Mouse (Mus musculus): Measurements from ENCODE around the gene Ppt1. TPM values are rescaled to one million over a fixed set of nuclear protein-coding genes. Genes with fewer than 3 reads are reported as not detected.
"Not testable (repeated sequence)": the region's sequence is repeated elsewhere in the genome, so short reads cannot be mapped to it uniquely, and the experiment has no call there.

Gene Ppt1
- 118 and 131 TPM in 2 replicates for polyA plus RNA-seq (2015; fragmentation: Nextera tagmentation; extraction: Ambion mirVana)

DNA sequence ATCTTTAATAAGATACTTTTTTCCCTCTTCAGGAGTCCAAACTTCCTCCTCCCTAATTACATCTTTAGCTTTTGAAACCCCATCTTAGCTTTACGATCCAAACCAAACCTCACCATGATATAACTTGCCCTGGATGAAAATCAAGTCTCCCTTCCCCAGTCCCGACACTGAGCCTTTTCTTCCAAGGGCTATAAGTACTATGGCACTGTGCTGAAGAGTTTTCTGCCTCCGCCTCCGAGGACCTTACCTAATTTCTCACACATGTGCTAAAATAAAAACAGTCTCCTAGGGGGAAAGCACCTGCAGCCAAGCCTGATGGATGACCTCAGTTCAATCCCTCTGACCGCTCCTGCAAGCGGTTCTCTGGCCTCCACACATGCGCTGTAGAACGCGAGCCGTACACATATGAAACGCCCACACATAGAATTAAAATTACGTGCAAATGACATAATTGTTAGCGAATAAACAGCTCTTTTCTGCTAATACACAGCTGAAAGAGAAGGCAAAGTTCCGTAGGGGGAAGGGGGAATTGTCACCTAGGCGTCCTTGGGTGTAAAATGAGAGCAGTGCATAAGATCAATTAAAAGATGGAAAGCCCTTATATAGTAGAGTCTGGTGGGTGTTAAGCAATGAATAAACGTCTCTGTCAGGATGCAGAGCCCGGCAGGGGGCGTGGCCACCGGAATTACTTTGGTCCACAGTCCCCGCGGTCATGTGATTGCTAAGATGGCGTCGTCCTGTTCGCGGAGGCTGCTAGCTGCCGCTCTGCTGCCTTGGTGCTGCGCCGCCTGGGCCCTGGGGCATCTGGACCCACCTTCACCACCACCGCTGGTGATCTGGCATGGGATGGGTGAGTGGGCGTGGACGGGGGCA is at the start of gene Ppt1:
Gene Ppt1, plus strand, starts transcription at position 713 of the 873 bp plus-strand sequence.
- DNase-seq (ENCODE audit: low spot score): peak; percentile 91

DNA sequence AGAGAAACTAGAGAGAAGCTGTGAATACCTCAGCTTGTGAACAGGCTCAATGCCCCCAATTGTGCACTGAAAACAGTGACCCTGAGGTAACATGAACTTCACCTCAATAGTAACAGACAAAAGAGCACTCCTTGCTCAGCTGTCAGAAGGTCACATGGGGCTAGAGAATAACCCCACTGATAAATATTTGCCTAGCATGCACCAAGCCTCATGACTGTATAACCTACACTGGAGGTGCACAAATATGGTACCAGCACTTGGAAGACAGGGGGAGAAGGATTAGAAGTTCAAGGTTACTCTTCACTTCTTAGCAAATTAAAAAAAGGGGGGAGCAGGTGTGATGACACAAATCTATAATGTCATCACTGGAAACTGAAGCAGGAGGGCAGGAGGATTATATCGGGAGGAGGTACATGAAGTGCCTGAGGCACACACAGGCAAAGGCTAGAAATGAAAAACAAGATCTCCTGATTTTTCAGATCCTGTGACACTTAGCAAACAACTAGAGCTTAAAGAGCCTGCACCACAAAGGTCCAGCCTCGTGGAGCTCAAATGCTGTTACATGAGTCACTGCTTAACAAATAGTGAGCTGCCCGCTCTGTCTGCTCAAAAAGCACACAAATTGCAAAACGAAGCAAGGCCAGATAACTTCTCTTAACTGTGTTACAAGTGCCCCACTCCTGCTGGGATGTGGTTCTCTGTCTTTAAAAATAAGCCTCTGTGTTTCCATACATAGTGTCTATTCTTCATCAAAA is 46.5 kb upstream of the Ppt1 start:
- no peak for DNase-seq (ENCODE audit: low spot score)

- peak; percentile 85 for DNase-seq (ENCODE audit: low spot score)
Observed at GRCm38 (mm10) chr4:122808108-122808507, 27.9 kb upstream of the Ppt1 start.

- DNase-seq (ENCODE audit: low spot score): no peak
Observed at GRCm38 (mm10) chr4:122811180-122811579, 24.9 kb upstream of the Ppt1 start.

GRCm38 (mm10) chr4:122811824-122812223 is 24.2 kb upstream of the Ppt1 start:
- DNase-seq (ENCODE audit: low spot score): no peak

GRCm38 (mm10) chr4:122816202-122816601 is 19.8 kb upstream of the Ppt1 start:
- no peak for DNase-seq (ENCODE audit: low spot score)

DNA sequence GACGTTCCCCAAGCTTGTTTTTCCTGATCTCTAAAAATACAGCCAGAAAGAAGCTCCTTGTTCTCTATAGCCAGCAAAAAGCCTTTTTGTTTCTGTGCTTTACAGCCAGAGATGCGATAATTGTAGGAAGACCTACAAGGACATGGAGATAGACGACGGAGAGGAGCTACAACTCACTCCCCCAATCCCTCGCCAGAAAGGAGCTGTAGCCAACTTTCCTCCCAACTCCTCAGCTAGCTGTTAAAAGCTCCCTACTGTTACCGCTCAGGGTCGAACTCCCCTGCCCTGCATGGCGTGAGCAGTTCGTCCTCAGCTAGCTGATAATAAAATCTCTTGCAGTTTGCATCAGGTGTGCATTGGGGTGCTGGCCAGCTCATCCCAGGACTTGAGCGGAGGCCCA is 15.1 kb upstream of the Ppt1 start:
- DNase-seq (ENCODE audit: low spot score): not testable (repeated sequence)

DNA sequence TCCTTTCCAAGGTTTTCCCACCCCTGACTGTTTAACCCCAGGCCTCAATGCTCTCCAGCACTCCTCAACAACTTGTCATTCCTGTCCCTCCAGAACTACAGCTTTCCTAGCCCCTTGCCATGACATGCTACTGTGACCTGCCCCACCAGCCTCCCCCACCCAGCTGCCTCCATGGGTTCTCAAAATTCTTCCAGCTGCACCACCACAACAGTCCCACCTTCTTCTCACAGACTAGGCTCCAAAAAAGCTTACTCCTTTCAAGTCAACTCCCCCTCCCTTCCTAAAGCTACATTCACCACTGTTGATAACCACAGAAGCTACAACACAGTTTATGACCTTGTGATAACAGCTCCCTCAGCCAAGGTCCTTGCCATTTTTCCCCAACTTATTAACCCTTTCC is 8.4 kb upstream of the Ppt1 start:
- peak; percentile 66 for DNase-seq (ENCODE audit: low spot score)

- no peak for DNase-seq (ENCODE audit: low spot score)
Observed at GRCm38 (mm10) chr4:122829339-122829738, 6.7 kb upstream of the Ppt1 start.

- no peak for DNase-seq (ENCODE audit: low spot score)
Observed at GRCm38 (mm10) chr4:122831888-122832287, 4.2 kb upstream of the Ppt1 start.

DNA sequence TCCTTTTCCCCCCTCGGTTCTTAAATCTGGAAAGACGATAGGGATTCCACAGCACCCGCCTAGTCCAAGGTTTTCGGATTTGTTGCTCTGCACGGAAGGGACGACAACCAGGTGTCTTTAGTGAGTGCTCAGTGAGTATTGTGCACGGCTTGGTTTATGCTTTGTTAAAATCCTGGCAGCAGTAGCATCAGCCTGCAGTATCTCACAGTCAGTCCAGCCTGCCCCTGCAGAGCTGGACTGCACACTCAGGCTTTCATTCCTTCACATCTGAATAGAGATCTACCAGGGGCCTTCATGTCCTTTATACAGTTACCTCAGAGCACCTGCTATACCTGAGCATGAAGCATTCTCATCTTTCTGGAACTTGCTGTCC is 347 bp downstream of the Ppt1 start:
- DNase-seq (ENCODE audit: low spot score): no peak

DNA sequence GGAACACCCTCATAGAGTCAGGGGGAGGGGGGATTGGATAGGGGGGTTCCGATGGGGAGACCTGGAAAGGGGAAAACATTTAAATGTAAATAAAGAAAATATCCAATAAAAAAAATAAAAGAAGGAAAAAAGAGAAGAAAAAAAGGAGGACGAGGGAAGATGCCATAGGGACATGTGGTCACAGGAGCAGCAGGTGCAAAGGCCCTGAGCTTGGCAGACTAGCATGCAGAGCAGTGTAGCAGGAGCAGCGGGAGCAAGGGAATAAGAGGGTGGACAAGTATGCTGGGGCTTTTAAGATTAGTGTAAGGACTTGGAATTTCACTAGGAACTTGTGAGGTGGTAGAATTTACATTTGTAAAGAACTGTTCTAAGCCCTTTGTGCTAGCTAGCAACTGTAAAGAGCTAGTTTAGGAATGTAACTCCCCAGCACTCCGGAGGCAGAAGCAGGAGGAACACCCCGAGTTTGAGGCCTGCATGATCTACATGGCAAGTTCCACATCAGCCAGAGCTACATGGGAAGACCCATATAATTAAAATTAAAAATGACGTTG is 1.2 kb downstream of the Ppt1 start:
- no peak for DNase-seq (ENCODE audit: low spot score)

- no peak for DNase-seq (ENCODE audit: low spot score)
Observed at GRCm38 (mm10) chr4:122837994-122838393, 2.0 kb downstream of the Ppt1 start.

DNA sequence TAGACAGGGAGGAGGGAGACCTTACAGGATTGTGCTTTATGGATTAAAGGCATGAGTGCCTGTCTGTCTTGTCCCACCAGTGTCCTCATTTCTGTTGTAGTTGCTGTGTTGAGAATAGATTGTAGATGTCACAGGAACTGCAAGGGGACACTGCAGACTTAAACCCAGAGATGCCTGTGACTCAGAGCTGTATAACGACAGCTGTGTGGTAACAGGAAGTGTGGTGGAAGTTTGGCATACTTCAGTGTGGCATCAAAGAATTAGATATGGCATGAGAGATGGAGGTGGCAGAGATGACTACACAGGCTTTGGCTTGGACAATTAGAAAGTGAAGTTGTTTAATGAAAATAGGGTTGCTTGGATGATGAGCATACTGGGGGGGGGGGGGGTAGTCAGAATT is 2.4 kb downstream of the Ppt1 start:
- DNase-seq (ENCODE audit: low spot score): peak; percentile 72

GRCm38 (mm10) chr4:122848150-122848621 is 12.1 kb downstream of the Ppt1 start:
- DNase-seq (ENCODE audit: low spot score): peak; percentile 82

- DNase-seq (ENCODE audit: low spot score): no peak
Observed at GRCm38 (mm10) chr4:122851535-122851934, 15.5 kb downstream of the Ppt1 start.

DNA sequence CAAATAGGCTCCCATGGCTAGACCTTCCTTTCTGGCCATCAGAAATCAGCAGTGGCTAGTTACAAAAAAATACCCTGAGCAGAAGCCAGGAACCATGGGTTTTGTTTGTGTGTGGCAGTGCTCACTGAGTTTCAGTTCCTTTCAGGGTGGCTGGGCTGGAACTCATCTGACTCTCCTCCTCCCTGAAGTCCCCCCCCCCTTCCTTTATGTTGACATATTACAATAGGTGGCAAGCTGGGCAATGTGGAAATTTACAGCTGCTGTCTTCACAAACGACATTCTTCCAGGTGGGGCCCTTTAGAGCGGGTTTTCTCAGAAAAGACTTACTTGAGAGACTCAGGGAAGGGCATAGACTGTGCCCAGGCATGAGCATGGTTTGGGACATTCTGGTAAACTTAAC is 17.6 kb downstream of the Ppt1 start:
- peak; percentile 77 for DNase-seq (ENCODE audit: low spot score)

GRCm38 (mm10) chr4:122854770-122855169 is 18.7 kb downstream of the Ppt1 start:
- DNase-seq (ENCODE audit: low spot score): peak; percentile 43

- peak; percentile 60 for DNase-seq (ENCODE audit: low spot score)
Observed at GRCm38 (mm10) chr4:122857909-122858308, 21.9 kb downstream of the Ppt1 start.

GRCm38 (mm10) chr4:122859096-122859674 is 23.1 kb downstream of the Ppt1 start:
- no peak for DNase-seq (ENCODE audit: low spot score)

DNA sequence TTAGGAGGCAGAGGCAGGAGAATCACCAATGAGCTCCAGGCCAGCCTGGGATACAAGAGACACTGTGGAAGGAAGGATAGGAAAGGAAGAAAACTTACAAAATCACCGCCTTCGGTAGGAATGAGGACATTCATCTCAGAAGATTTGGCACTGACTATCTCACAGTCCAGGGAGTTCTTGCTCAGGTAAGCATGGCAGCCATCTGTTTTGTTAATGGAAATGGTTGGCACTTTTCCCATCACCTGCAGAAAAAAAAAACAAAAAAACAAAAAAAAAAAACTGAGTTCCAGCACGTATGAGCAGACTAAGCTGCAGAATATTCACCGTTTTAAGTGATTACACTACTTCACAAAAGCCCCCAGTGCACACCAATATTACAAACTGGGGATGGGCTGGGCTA is 25.8 kb downstream of the Ppt1 start:
- no peak for DNase-seq (ENCODE audit: low spot score)

DNA sequence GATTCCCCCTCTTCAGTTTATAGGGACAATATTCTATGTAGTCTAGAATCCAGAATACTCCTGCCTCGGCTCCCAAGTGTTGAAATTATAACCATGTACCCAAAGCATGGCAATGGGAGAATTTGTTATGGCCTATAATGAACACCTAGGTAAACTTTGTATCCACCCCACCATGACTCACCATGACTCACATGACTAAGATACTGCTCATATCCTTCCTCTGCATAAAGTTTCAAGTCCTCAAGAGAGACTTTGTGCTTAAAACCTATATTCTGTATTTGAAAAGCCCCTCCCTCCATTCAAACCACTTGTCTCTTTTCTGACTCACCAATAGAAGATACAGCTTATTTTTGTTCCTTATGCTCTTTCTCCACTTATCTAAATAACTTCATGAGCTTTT is 32.0 kb downstream of the Ppt1 start:
- DNase-seq (ENCODE audit: low spot score): no peak
